Mouse (Mus musculus): ENCODE data around the gene Apol6. TPM values are rescaled to one million over a fixed set of nuclear protein-coding genes. Genes with fewer than 3 reads are reported as not detected.

Apol6 gene
- polyA plus RNA-seq, 1 experiment = 0.51 TPM

GRCm38 (mm10) chr15:77086488-77086887, 42.0 kb downstream of the Apol6 start:
- no peak overlapping the region for H3K4me3 ChIP-seq (ENCODE audit: extremely low read depth, insufficient read depth, insufficient read length)
- no peak overlapping the region for H3K27ac ChIP-seq (ENCODE audit: insufficient read depth, low read length)
- H3K4me1 ChIP-seq (ENCODE audit: control insufficient read depth, insufficient read depth, insufficient read length) = no peaks in the 10 kb centered on the region
- H3K36me3 ChIP-seq (ENCODE audit: control insufficient read depth, insufficient read depth, low read length) = no peaks in the 10 kb centered on the region
- DNase-seq (ENCODE audit: low read depth in 1 of 2, low spot score in 2 of 2) = no peak
- no peaks in the 10 kb centered on the region for H3K27me3 ChIP-seq (ENCODE audit: control insufficient read depth, insufficient read depth, low read length)
- 83% methylated on average over 1 of the region's 1 CpGs for WGBS
- TF ChIP-seq CTCF (IDR thresholded peaks at IDR 0.05; ENCODE audit: extremely low read depth, insufficient read depth, insufficient read length, insufficient replicate concordance) = no peak
- TF ChIP-seq POLR2A (IDR thresholded peaks at IDR 0.05; ENCODE audit: low read depth, low read length) = no peak

GRCm38 (mm10) chr15:77089249-77089648, 44.7 kb downstream of the Apol6 start:
- H3K4me1 ChIP-seq (ENCODE audit: control insufficient read depth, insufficient read depth, insufficient read length) = no peaks in the 10 kb centered on the region
- WGBS = 52% methylated on average over 11 of the region's 11 CpGs
- H3K36me3 ChIP-seq (ENCODE audit: control insufficient read depth, insufficient read depth, low read length) = no peaks in the 10 kb centered on the region
- H3K27ac ChIP-seq (ENCODE audit: insufficient read depth, low read length) = no peak overlapping the region
- no peaks in the 10 kb centered on the region for H3K27me3 ChIP-seq (ENCODE audit: control insufficient read depth, insufficient read depth, low read length)
- no peak for DNase-seq (ENCODE audit: low read depth in 1 of 2, low spot score in 2 of 2)
- TF ChIP-seq POLR2A (IDR thresholded peaks at IDR 0.05; ENCODE audit: low read depth, low read length) (no peak), CTCF (IDR thresholded peaks at IDR 0.05; ENCODE audit: extremely low read depth, insufficient read depth, insufficient read length, insufficient replicate concordance) (no peak)
- no peak overlapping the region for H3K4me3 ChIP-seq (ENCODE audit: extremely low read depth, insufficient read depth, insufficient read length)

GRCm38 (mm10) chr15:77090531-77090930, 46.0 kb downstream of the Apol6 start:
- 84% methylated on average over 5 of the region's 5 CpGs for whole genome bisulfite sequencing
- no peaks in the 10 kb centered on the region for H3K36me3 ChIP-seq (ENCODE audit: control insufficient read depth, insufficient read depth, low read length)
- H3K4me3 ChIP-seq (ENCODE audit: extremely low read depth, insufficient read depth, insufficient read length) = no peak overlapping the region
- no peaks in the 10 kb centered on the region for H3K4me1 ChIP-seq (ENCODE audit: control insufficient read depth, insufficient read depth, insufficient read length)
- no peak overlapping the region for H3K27ac ChIP-seq (ENCODE audit: insufficient read depth, low read length)
- no peak for DNase-seq (ENCODE audit: low read depth in 1 of 2, low spot score in 2 of 2)
- H3K27me3 ChIP-seq (ENCODE audit: control insufficient read depth, insufficient read depth, low read length) = no peaks in the 10 kb centered on the region
- no peak for TF ChIP-seq CTCF (IDR thresholded peaks at IDR 0.05; ENCODE audit: extremely low read depth, insufficient read depth, insufficient read length, insufficient replicate concordance)
- no peak for TF ChIP-seq POLR2A (IDR thresholded peaks at IDR 0.05; ENCODE audit: low read depth, low read length)

GRCm38 (mm10) chr15:77091394-77091793, 46.9 kb downstream of the Apol6 start:
- H3K4me1 ChIP-seq (ENCODE audit: control insufficient read depth, insufficient read depth, insufficient read length) = no peaks in the 10 kb centered on the region
- no peak for DNase-seq (ENCODE audit: low read depth in 1 of 2, low spot score in 2 of 2)
- H3K27me3 ChIP-seq (ENCODE audit: control insufficient read depth, insufficient read depth, low read length) = no peaks in the 10 kb centered on the region
- H3K27ac ChIP-seq (ENCODE audit: insufficient read depth, low read length) = no peak overlapping the region
- no peak for TF ChIP-seq CTCF (IDR thresholded peaks at IDR 0.05; ENCODE audit: extremely low read depth, insufficient read depth, insufficient read length, insufficient replicate concordance)
- TF ChIP-seq POLR2A (IDR thresholded peaks at IDR 0.05; ENCODE audit: low read depth, low read length) = no peak
- H3K36me3 ChIP-seq (ENCODE audit: control insufficient read depth, insufficient read depth, low read length) = no peaks in the 10 kb centered on the region
- 87% methylated on average over 4 of the region's 4 CpGs for WGBS
- H3K4me3 ChIP-seq (ENCODE audit: extremely low read depth, insufficient read depth, insufficient read length) = no peak overlapping the region

GRCm38 (mm10) chr15:77094431-77094830, 49.9 kb downstream of the Apol6 start:
- no peaks in the 10 kb centered on the region for H3K36me3 ChIP-seq (ENCODE audit: control insufficient read depth, insufficient read depth, low read length)
- no peak overlapping the region for H3K4me3 ChIP-seq (ENCODE audit: extremely low read depth, insufficient read depth, insufficient read length)
- no peaks in the 10 kb centered on the region for H3K4me1 ChIP-seq (ENCODE audit: control insufficient read depth, insufficient read depth, insufficient read length)
- DNase-seq (ENCODE audit: low read depth in 1 of 2, low spot score in 2 of 2) = no peak
- H3K27ac ChIP-seq (ENCODE audit: insufficient read depth, low read length) = no peak overlapping the region
- H3K27me3 ChIP-seq (ENCODE audit: control insufficient read depth, insufficient read depth, low read length) = no peaks in the 10 kb centered on the region
- TF ChIP-seq POLR2A (IDR thresholded peaks at IDR 0.05; ENCODE audit: low read depth, low read length) (no peak), CTCF (IDR thresholded peaks at IDR 0.05; ENCODE audit: extremely low read depth, insufficient read depth, insufficient read length, insufficient replicate concordance) (no peak)
- WGBS = 93% methylated on average over 13 of the region's 13 CpGs

- Histone ChIP-seq H3K36me3 (ENCODE audit: control insufficient read depth, insufficient read depth, low read length) (no peaks in the 10 kb centered on the region), H3K4me1 (ENCODE audit: control insufficient read depth, insufficient read depth, insufficient read length) (no peaks in the 10 kb centered on the region), H3K27me3 (ENCODE audit: control insufficient read depth, insufficient read depth, low read length) (no peaks in the 10 kb centered on the region), H3K4me3 (ENCODE audit: extremely low read depth, insufficient read depth, insufficient read length) (no peak overlapping the region), H3K27ac (ENCODE audit: insufficient read depth, low read length) (no peak overlapping the region)
- DNase-seq (ENCODE audit: low read depth in 1 of 2, low spot score in 2 of 2) = no peak
- 90% methylated on average over 1 of the region's 1 CpGs for WGBS
- no peak for TF ChIP-seq CTCF (IDR thresholded peaks at IDR 0.05; ENCODE audit: extremely low read depth, insufficient read depth, insufficient read length, insufficient replicate concordance)
- TF ChIP-seq POLR2A (IDR thresholded peaks at IDR 0.05; ENCODE audit: low read depth, low read length) = no peak
Measured at GRCm38 (mm10) chr15:77095216-77095615, 50.7 kb downstream of the Apol6 start.

GRCm38 (mm10) chr15:77097358-77097757, 52.8 kb downstream of the Apol6 start:
- no peaks in the 10 kb centered on the region for H3K27me3 ChIP-seq (ENCODE audit: control insufficient read depth, insufficient read depth, low read length)
- no peaks in the 10 kb centered on the region for H3K36me3 ChIP-seq (ENCODE audit: control insufficient read depth, insufficient read depth, low read length)
- no peak for DNase-seq (ENCODE audit: low read depth in 1 of 2, low spot score in 2 of 2)
- WGBS = 88% methylated on average over 6 of the region's 6 CpGs
- no peak overlapping the region for H3K4me3 ChIP-seq (ENCODE audit: extremely low read depth, insufficient read depth, insufficient read length)
- no peak overlapping the region for H3K27ac ChIP-seq (ENCODE audit: insufficient read depth, low read length)
- no peaks in the 10 kb centered on the region for H3K4me1 ChIP-seq (ENCODE audit: control insufficient read depth, insufficient read depth, insufficient read length)
- no peak for TF ChIP-seq CTCF (IDR thresholded peaks at IDR 0.05; ENCODE audit: extremely low read depth, insufficient read depth, insufficient read length, insufficient replicate concordance)
- no peak for TF ChIP-seq POLR2A (IDR thresholded peaks at IDR 0.05; ENCODE audit: low read depth, low read length)

Data from spleen, adult 2 months (tissue).